Mouse (Mus musculus): ENCODE data around the gene Nxnl1. TPM values are rescaled to one million over a fixed set of nuclear protein-coding genes. Genes with fewer than 3 reads are reported as not detected.

Nxnl1 gene
- polyA plus RNA-seq, 1 experiment from 2014 or later: 0.18 TPM

DNA sequence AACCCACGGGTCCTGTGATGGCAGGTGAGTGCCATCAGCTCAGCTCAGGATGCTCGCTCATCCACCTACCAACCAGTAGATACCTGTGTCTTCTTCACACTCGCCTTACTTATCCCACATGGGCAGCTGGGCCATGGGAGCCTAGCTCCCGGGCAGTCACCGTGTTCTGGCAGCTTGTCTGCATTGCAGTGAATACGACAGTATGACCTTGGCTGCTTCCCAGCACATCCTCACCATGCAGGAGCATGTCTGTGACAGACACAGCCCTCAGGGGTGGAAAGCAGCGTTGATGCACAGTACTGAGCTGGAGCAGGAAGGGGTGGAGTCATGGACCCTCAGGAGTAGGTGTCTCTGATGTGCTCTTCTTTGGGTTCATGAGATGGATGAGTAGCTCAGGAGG, 8.0 kb upstream of the Nxnl1 start:
- Histone ChIP-seq H3K27me3 (ENCODE audit: control insufficient read depth, insufficient read depth, low read length) (no peaks in the 10 kb centered on the region), H3K9ac (ENCODE audit: low read length) (no peak overlapping the region), H3K4me2 (ENCODE audit: low read depth, low read length) (no peak overlapping the region), H3K4me3 (ENCODE audit: low read length) (no peak overlapping the region), H3K4me1 (ENCODE audit: control insufficient read depth, insufficient read depth, low read length) (peaks cover 25% of the 10 kb centered on the region), H3K9me3 (replicated peaks; ENCODE audit: control insufficient read depth, low read length) (no peaks in the 10 kb centered on the region), H3K36me3 (ENCODE audit: control insufficient read depth, insufficient read depth) (no peaks in the 10 kb centered on the region), H3K27ac (ENCODE audit: low read length) (no peak overlapping the region)
- 57% methylated on average over 7 of the region's 7 CpGs for WGBS
- ATAC-seq (replicated peaks; ENCODE audit: extremely low read depth, insufficient read depth, low FRiP score): no peak

DNA sequence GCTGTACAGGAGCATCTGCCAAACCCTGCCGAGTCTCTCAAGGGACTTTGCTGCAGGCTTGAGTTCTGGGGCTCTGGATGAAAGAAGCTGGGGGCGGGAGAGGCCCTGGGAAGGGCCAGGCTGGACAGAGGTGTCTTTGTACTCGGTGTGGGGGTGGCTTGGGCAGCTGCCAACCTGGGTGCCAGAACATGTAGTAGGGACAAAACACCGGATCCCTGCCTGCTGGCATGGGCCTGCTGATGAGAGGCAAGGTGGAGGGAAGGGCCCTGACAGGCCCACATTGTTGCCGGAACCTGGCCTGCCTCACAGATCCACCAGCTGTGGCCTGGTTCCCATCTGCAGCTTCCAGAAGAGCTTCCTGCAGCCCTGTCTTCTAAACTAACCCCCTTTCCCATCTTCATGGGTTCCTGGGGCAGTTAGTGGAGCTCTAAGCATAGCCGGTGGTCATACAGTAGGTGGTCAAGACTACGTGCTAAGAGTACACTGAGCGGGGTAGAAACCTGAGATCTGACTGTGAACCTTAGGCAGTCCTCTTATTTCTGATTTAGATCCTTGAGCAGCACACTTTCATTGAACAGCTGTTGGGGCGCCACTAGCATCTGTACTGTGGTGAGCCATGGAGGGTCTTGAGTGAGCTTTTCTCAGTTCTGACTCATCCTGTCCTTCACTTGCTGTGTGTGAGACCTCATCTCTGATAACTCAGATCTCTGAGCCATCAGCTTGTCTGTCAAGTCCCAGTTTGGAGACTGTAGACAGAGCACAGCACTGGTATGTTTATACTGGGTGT, 6.6 kb upstream of the Nxnl1 start:
- Histone ChIP-seq H3K27me3 (ENCODE audit: control insufficient read depth, insufficient read depth, low read length) (no peaks in the 10 kb centered on the region), H3K36me3 (ENCODE audit: control insufficient read depth, insufficient read depth) (no peaks in the 10 kb centered on the region), H3K9me3 (replicated peaks; ENCODE audit: control insufficient read depth, low read length) (no peaks in the 10 kb centered on the region), H3K9ac (ENCODE audit: low read length) (peak overlapping the region; percentile 30; the same call in 1 of the 2 replicates), H3K4me1 (ENCODE audit: control insufficient read depth, insufficient read depth, low read length) (peaks cover 38% of the 10 kb centered on the region), H3K4me3 (ENCODE audit: low read length) (no peak overlapping the region), H3K4me2 (ENCODE audit: low read depth, low read length) (0 out of 2 replicates have a peak overlapping the region, but pooled peaks have one; percentile 10), H3K27ac (ENCODE audit: low read length) (0 out of 2 replicates have a peak overlapping the region, but pooled peaks have one; percentile 7)
- WGBS: 64% methylated on average over 9 of the region's 9 CpGs
- ATAC-seq (replicated peaks; ENCODE audit: extremely low read depth, insufficient read depth, low FRiP score): no peak

DNA sequence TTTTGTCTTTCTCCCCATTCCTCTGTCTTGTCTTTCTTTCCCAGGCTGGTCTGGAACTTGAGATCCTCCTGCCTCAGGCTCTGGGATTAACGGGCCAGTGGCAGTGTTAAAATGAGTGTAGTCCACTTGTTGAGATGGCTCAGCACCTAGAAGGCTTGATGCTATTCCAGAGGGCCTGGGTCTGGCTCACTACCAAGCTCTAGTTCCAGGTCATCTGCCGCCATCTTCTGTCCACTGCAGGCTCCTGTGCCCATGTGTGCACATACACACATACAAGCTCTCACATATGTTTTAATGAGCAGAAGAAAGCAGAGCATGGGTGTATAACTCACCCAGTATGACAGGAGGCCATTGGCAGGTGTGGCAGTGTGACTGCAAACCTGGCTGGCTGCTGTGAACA, 5.7 kb upstream of the Nxnl1 start:
- no peak for ATAC-seq (replicated peaks; ENCODE audit: extremely low read depth, insufficient read depth, low FRiP score)
- Histone ChIP-seq H3K27ac (ENCODE audit: low read length) (no peak overlapping the region), H3K9me3 (replicated peaks; ENCODE audit: control insufficient read depth, low read length) (no peaks in the 10 kb centered on the region), H3K4me1 (ENCODE audit: control insufficient read depth, insufficient read depth, low read length) (peaks cover 38% of the 10 kb centered on the region), H3K9ac (ENCODE audit: low read length) (no peak overlapping the region), H3K4me2 (ENCODE audit: low read depth, low read length) (no peak overlapping the region), H3K27me3 (ENCODE audit: control insufficient read depth, insufficient read depth, low read length) (no peaks in the 10 kb centered on the region), H3K4me3 (ENCODE audit: low read length) (no peak overlapping the region), H3K36me3 (ENCODE audit: control insufficient read depth, insufficient read depth) (no peaks in the 10 kb centered on the region)
- WGBS: 84% methylated on average over 2 of the region's 2 CpGs

DNA sequence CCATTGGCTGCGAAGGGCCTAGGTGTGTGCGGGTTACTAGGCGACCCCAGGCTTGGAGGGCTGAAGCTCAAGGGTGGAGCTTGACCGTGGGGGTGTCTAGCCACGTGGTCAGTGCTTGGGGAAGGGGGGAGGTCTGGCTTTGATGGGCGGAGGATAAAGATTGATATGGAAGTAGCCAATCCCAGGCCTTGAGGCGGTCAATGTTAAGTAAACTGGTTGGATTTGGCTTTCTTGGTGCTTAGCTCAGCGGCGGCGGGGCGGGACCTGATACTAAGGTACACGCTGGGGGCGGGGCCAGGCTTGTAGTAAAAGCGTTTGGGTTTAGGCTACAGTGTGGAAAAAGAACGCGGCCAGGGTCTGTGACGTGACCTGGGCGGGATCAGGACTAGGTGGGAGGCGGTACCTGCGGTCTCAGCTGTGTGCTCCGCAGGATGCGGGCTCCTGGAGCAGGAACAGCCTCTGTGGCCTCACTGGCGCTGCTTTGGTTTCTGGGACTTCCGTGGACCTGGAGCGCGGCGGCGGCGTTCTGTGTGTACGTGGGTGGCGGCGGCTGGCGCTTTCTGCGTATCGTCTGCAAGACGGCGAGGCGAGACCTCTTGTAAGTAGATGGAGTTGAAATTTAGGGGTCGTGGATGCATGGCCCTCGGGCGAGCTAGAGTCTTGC, 4.0 kb upstream of the Nxnl1 start:
- Histone ChIP-seq H3K4me1 (ENCODE audit: control insufficient read depth, insufficient read depth, low read length) (peaks cover 38% of the 10 kb centered on the region), H3K27ac (ENCODE audit: low read length) (peak overlapping the region; percentile 64), H3K27me3 (ENCODE audit: control insufficient read depth, insufficient read depth, low read length) (no peaks in the 10 kb centered on the region), H3K9ac (ENCODE audit: low read length) (peak overlapping the region; percentile 73), H3K4me3 (ENCODE audit: low read length) (peak overlapping the region; percentile 62), H3K36me3 (ENCODE audit: control insufficient read depth, insufficient read depth) (no peaks in the 10 kb centered on the region), H3K9me3 (replicated peaks; ENCODE audit: control insufficient read depth, low read length) (no peaks in the 10 kb centered on the region), H3K4me2 (ENCODE audit: low read depth, low read length) (peak overlapping the region; percentile 96)
- under 1% methylated on average over 41 of the region's 41 CpGs for WGBS
- ATAC-seq (replicated peaks; ENCODE audit: extremely low read depth, insufficient read depth, low FRiP score): peak; percentile 73

DNA sequence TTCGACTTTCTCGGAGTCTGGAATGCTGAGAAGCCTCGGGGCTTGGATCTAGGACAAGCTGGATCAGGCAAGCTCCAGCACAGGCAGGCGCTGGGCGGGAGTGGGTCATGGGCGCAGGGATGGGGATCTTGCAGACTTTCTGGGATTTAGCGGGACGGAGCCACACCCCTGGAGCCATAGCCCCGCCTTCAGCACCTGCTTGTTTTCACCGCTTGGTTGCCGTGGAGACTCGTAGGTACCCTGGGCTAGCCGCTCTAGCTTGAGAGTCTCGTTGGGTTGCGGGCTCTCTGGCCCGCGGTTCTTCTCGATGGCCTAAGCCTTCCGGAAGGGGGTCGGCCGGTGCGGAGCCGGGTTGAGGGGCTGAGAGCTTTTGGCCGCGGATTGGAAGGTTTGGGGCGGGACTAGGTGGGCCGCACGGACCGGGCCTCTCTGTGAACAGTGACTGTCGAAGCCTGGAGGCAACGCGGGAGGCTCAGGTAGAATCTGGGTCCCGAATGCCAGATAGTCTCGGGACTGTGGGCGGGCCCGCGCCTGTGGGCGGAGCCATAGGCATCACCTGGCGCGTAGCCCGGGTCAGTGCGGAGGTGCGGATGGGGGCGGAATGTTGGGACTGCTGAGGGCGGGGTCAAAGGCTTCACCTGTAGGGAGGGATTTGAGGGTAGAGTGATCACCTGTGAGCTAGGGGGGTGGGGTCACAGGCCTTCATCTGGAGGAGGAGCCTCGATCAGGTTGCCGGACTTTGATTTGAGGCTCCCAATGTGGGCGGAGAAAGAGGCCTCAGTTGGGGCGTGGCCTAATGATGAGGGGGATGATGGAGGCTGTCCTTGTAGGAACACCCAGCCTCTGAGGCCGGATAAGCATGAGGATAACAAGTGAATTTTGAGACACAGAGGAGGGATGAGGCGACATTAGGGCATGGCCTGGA, 3.2 kb upstream of the Nxnl1 start:
- Histone ChIP-seq H3K9ac (ENCODE audit: low read length) (peak overlapping the region; percentile 73), H3K4me1 (ENCODE audit: control insufficient read depth, insufficient read depth, low read length) (peaks cover 37% of the 10 kb centered on the region), H3K4me2 (ENCODE audit: low read depth, low read length) (peak overlapping the region; percentile 96), H3K4me3 (ENCODE audit: low read length) (peak overlapping the region; percentile 62), H3K27ac (ENCODE audit: low read length) (peak overlapping the region; percentile 81), H3K36me3 (ENCODE audit: control insufficient read depth, insufficient read depth) (no peaks in the 10 kb centered on the region), H3K9me3 (replicated peaks; ENCODE audit: control insufficient read depth, low read length) (no peaks in the 10 kb centered on the region), H3K27me3 (ENCODE audit: control insufficient read depth, insufficient read depth, low read length) (no peaks in the 10 kb centered on the region)
- ATAC-seq (replicated peaks; ENCODE audit: extremely low read depth, insufficient read depth, low FRiP score): peak; percentile 50
- 3% methylated on average over 51 of the region's 51 CpGs for WGBS

DNA sequence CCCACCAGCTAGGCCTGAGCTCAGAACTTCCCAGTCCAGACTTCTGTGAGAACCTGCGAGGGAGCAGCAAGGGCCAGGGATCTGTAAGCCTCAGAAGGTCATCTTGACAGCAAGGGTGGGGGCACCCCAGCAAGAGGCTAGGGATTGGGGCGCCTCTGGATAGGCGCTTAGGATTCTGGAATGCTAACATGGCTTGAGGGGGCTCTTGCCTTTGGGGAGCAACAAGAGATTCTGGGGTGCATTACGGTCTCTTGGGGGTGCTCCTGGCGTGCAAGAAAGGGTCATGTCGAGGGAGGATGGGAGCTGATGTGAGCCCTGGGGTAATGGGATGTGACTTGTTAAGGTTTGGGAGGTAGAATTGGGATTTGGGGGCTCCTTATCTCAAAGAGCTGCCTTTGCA, 2.5 kb upstream of the Nxnl1 start:
- H3K36me3 ChIP-seq (ENCODE audit: control insufficient read depth, insufficient read depth): 0 out of 2 replicates have a peak, but pooled peaks cover 2% of the 10 kb centered on the region
- ATAC-seq (replicated peaks; ENCODE audit: extremely low read depth, insufficient read depth, low FRiP score): no peak
- H3K9ac ChIP-seq (ENCODE audit: low read length): peak overlapping the region; percentile 65
- 34% methylated on average over 6 of the region's 6 CpGs for WGBS
- H3K4me3 ChIP-seq (ENCODE audit: low read length): peak overlapping the region; percentile 62
- peaks cover 6% of the 10 kb centered on the region for H3K9me3 ChIP-seq (replicated peaks; ENCODE audit: control insufficient read depth, low read length)
- H3K27ac ChIP-seq (ENCODE audit: low read length): peak overlapping the region; percentile 81
- H3K4me1 ChIP-seq (ENCODE audit: control insufficient read depth, insufficient read depth, low read length): peaks cover 35% of the 10 kb centered on the region
- no peaks in the 10 kb centered on the region for H3K27me3 ChIP-seq (ENCODE audit: control insufficient read depth, insufficient read depth, low read length)
- peak overlapping the region; percentile 96 for H3K4me2 ChIP-seq (ENCODE audit: low read depth, low read length)

DNA sequence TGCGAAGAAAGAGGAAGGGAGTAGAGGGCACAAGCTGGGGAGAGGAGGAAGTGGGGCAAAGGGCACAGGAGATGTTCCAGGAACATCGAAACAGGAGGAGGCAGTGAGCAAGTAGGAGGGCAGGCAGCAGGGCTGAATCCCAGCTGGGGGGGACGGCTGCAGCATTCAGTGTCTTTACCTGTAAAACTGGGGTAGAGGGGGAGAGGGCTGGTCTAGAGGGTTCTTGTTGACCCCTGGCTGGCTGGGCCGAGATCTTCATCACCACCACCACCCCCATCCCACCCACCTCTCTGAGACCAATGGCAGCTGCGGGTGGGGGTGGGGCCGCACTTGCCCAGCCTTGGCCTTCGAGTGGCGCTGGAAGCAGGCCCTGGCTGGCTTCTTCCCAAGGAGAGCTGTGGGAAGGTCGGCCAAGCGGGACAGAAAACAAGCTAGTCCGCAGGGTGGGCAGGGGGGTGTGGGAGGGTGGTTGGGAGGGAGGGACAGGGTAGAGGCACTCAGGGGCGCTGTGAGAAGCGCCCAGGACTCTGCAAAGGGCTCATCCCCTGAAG, 2.1 kb upstream of the Nxnl1 start, which contains the start of gene Slc27a1:
Slc27a1 (plus strand) TSS at position 496 of the 551 bp plus-strand sequence.
- Histone ChIP-seq H3K9ac (ENCODE audit: low read length) (peak within 1 kb of the TSS; percentile 65), H3K36me3 (ENCODE audit: control insufficient read depth, insufficient read depth) (0 out of 2 replicates have a peak, but pooled peaks cover 2% of the 10 kb centered on the region), H3K27ac (ENCODE audit: low read length) (peak within 1 kb of the TSS; percentile 81), H3K9me3 (replicated peaks; ENCODE audit: control insufficient read depth, low read length) (peaks cover 7% of the 10 kb centered on the region), H3K27me3 (ENCODE audit: control insufficient read depth, insufficient read depth, low read length) (no peaks in the 10 kb centered on the region), H3K4me1 (ENCODE audit: control insufficient read depth, insufficient read depth, low read length) (peaks cover 35% of the 10 kb centered on the region), H3K4me3 (ENCODE audit: low read length) (peak within 1 kb of the TSS; percentile 62), H3K4me2 (ENCODE audit: low read depth, low read length) (peak within 1 kb of the TSS; percentile 96)
- ATAC-seq (replicated peaks; ENCODE audit: extremely low read depth, insufficient read depth, low FRiP score): peak; percentile 21
- 17% methylated on average over 13 of the region's 13 CpGs for WGBS

DNA sequence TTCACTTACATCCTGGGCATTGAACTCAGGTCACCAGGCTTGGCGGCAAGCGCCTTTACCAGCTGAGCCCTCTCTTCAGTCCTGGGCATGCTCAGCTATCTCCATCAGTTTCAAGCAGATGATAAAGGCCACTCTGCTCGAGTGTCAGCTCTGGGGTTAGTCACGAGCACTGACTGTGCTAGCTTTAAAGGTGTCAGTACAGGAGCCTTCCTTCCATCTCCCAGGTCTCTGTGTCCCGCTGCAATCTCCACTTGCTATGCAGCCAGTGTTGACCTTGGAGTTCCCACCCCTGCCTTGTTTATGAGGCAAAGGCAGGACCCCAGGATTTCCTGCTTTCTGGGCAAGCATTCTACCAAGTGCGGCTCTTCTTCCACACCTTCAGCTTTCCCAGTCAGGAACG, 1.2 kb upstream of the Nxnl1 start:
- Histone ChIP-seq H3K27ac (ENCODE audit: low read length) (no peak overlapping the region), H3K4me3 (ENCODE audit: low read length) (no peak overlapping the region), H3K9ac (ENCODE audit: low read length) (no peak overlapping the region), H3K27me3 (ENCODE audit: control insufficient read depth, insufficient read depth, low read length) (peaks cover 4% of the 10 kb centered on the region), H3K4me1 (ENCODE audit: control insufficient read depth, insufficient read depth, low read length) (peaks cover 31% of the 10 kb centered on the region), H3K9me3 (replicated peaks; ENCODE audit: control insufficient read depth, low read length) (peaks cover 7% of the 10 kb centered on the region), H3K36me3 (ENCODE audit: control insufficient read depth, insufficient read depth) (0 out of 2 replicates have a peak, but pooled peaks cover 2% of the 10 kb centered on the region), H3K4me2 (ENCODE audit: low read depth, low read length) (no peak overlapping the region)
- WGBS: 61% methylated on average over 7 of the region's 7 CpGs
- no peak for ATAC-seq (replicated peaks; ENCODE audit: extremely low read depth, insufficient read depth, low FRiP score)

All from heart, embryonic 16.5 days (tissue).